Mouse (Mus musculus) heart, postnatal 0 days (tissue): ENCODE results near the gene Lingo3. TPM values are rescaled to one million over a fixed set of nuclear protein-coding genes. Genes with fewer than 3 reads are reported as not detected.

Experiments
- ATAC-seq: fragments of 200-750 bp; cut with Nextera tagmentation; 2 replicates; pipeline ENCODE4 v1.8.0; 2017; ENCODE audit warnings: low read depth, moderate number of reproducible peaks, moderate library complexity; ENCODE audit not compliant: insufficient read depth
- DNase-seq: peaks from one replicate; pipeline ENCODE4 v3.0.0-alpha.2; 2016; ENCODE audit warnings: low spot score
- H3K27ac ChIP-seq: fragments of 300-500 bp; sonication (generic); 2 replicates; pipeline ENCODE4 v1.5.1; 2014; ENCODE audit warnings: low read depth, mild to moderate bottlenecking
- H3K27me3 ChIP-seq: fragments of 300-500 bp; sonication (generic); 2 replicates; pipeline ENCODE4 v1.6.1; 2014; ENCODE audit warnings: low read length, mixed read lengths; ENCODE audit not compliant: control insufficient read depth, insufficient read depth
- H3K36me3 ChIP-seq: fragments of 300-500 bp; sonication (generic); replicated peaks from 2 replicates; pipeline ENCODE4 v1.6.1; 2014; ENCODE audit warnings: low read length, mixed read lengths; ENCODE audit not compliant: control insufficient read depth, insufficient read depth
- H3K4me1 ChIP-seq: fragments of 300-500 bp; sonication (generic); 2 replicates; pipeline ENCODE4 v1.6.1; 2014; ENCODE audit warnings: antibody characterized with exemption; ENCODE audit not compliant: control insufficient read depth, insufficient read depth
- H3K4me2 ChIP-seq: fragments of 300-500 bp; sonication (generic); 2 replicates; pipeline ENCODE4 v1.6.1; 2014; ENCODE audit warnings: low read depth, mild to moderate bottlenecking, low read length, moderate library complexity
- H3K4me3 ChIP-seq: fragments of 300-500 bp; sonication (generic); 2 replicates; pipeline ENCODE4 v1.5.1; 2014; ENCODE audit warnings: low read depth, low read length
- H3K9ac ChIP-seq: fragments of 300-500 bp; sonication (generic); replicated peaks from 2 replicates; pipeline ENCODE4 v1.6.1; 2014; ENCODE audit warnings: low read depth, low read length, mixed read lengths
- H3K9me3 ChIP-seq: fragments of 300-500 bp; sonication (generic); replicated peaks from 2 replicates; pipeline ENCODE4 v1.6.1; 2016; ENCODE audit warnings: low read length; ENCODE audit not compliant: control insufficient read depth
- CTCF ChIP-seq: IDR thresholded peaks from 2 replicates; pipeline ENCODE4 v1.5.1; 2016; ENCODE audit warnings: antibody characterized with exemption, control low read depth, low read depth
- EP300 ChIP-seq: IDR thresholded peaks from 2 replicates; pipeline ENCODE4 v1.6.1; 2016; ENCODE audit warnings: antibody characterized with exemption, low read depth
- WGBS: fragments of 180-500 bp; shearing (Covaris S2); extraction: QIAGEN DNeasy Blood & Tissue Kit; methylation state at CpG from one replicate; pipeline ENCODE4 v1.1.7; 2014; 5-methylcytosine and 5-hydroxymethylcytosine counted together
- polyA plus RNA-seq: library from polyadenylated mRNA; unstranded; fragments of >200 nt; fragmentation: Nextera tagmentation; extraction: Ambion mirVana; gene quantifications from 2 replicates; pipeline ENCODE4 v1.2.1, GENCODE M21; 2015
- total RNA-seq: library from RNA; depleted of rRNA; stranded (reverse); fragments of >200 nt; gene quantifications from 2 replicates; pipeline ENCODE4 v1.2.3, GENCODE M21; 2014; ENCODE audit warnings: low replicate concordance

The Lingo3 gene
- total and polyA plus RNA-seq, 2 experiments from 2014 or later = 0.92 to 1.5 TPM

GRCm38 (mm10) chr10:80793033-80793784 is 50.6 kb downstream of the Lingo3 start:
- Histone ChIP-seq H3K9me3 (no peaks in the 10 kb centered on the region), H3K4me1 (peaks cover 20% of the 10 kb centered on the region), H3K4me3 (no peak overlapping the region), H3K27me3 (no peaks in the 10 kb centered on the region), H3K27ac (no peak overlapping the region), H3K4me2 (no peak overlapping the region), H3K36me3 (peaks cover 78% of the 10 kb centered on the region), H3K9ac (no peak overlapping the region)
- ATAC-seq = no peak
- TF ChIP-seq CTCF (no peak), EP300 (no peak)
- DNase-seq = no peak
- WGBS = 90% methylated on average over 13 of the region's 13 CpGs

GRCm38 (mm10) chr10:80792175-80793032 is 51.4 kb downstream of the Lingo3 start:
- Histone ChIP-seq H3K36me3 (peaks cover 86% of the 10 kb centered on the region), H3K27me3 (no peaks in the 10 kb centered on the region), H3K4me2 (no peak overlapping the region), H3K4me3 (no peak overlapping the region), H3K9me3 (no peaks in the 10 kb centered on the region), H3K27ac (peak overlapping the region; percentile 4; the same call in 1 of the 2 replicates), H3K4me1 (peaks cover 22% of the 10 kb centered on the region), H3K9ac (no peak overlapping the region)
- ATAC-seq (no peak), DNase-seq (no peak)
- WGBS = 70% methylated on average over 41 of the region's 41 CpGs
- TF ChIP-seq EP300 (no peak), CTCF (no peak)

- Histone ChIP-seq H3K27ac (peak overlapping the region; percentile 4; the same call in 1 of the 2 replicates), H3K4me3 (no peak overlapping the region), H3K36me3 (peaks cover 89% of the 10 kb centered on the region), H3K4me2 (no peak overlapping the region), H3K27me3 (no peaks in the 10 kb centered on the region), H3K4me1 (peaks cover 15% of the 10 kb centered on the region), H3K9me3 (no peaks in the 10 kb centered on the region), H3K9ac (no peak overlapping the region)
- ATAC-seq (peak; percentile 55), DNase-seq (peak; percentile 72)
- TF ChIP-seq CTCF (peak; percentile 10; the same call in 1 of the 2 replicates), EP300 (no peak)
- 41% methylated on average over 33 of the region's 33 CpGs for WGBS
Observed at GRCm38 (mm10) chr10:80791476-80792174, 52.2 kb downstream of the Lingo3 start.

- Histone ChIP-seq H3K9me3 (no peaks in the 10 kb centered on the region), H3K4me2 (no peak overlapping the region), H3K9ac (no peak overlapping the region; the same call in 1 of the 2 replicates), H3K4me1 (peaks cover 13% of the 10 kb centered on the region), H3K27me3 (no peaks in the 10 kb centered on the region), H3K27ac (peak overlapping the region; percentile 4; the same call in 1 of the 2 replicates), H3K36me3 (peaks cover 91% of the 10 kb centered on the region), H3K4me3 (no peak overlapping the region)
- TF ChIP-seq EP300 (no peak), CTCF (no peak)
- no peak for ATAC-seq
- DNase-seq = no peak
- WGBS = 73% methylated on average over 19 of the region's 19 CpGs
Observed at GRCm38 (mm10) chr10:80790761-80791404, 53.0 kb downstream of the Lingo3 start.

GRCm38 (mm10) chr10:80787517-80787916 is 56.3 kb downstream of the Lingo3 start:
- Histone ChIP-seq H3K9ac (no peak overlapping the region), H3K4me2 (no peak overlapping the region), H3K27ac (peak overlapping the region; percentile 44; the same call in 1 of the 2 replicates), H3K36me3 (peaks cover 91% of the 10 kb centered on the region), H3K4me1 (peaks cover 13% of the 10 kb centered on the region), H3K27me3 (no peaks in the 10 kb centered on the region), H3K4me3 (no peak overlapping the region), H3K9me3 (no peaks in the 10 kb centered on the region)
- WGBS = 45% methylated on average over 2 of the region's 2 CpGs
- TF ChIP-seq EP300 = no peak
- TF ChIP-seq CTCF = no peak
- no peak; the same call in 1 of the 2 replicates for ATAC-seq
- DNase-seq = no peak
